Mouse (Mus musculus) effector memory CD4-positive, alpha-beta T cell, adult 7 months (primary cell): ENCODE measurements around the gene Fgf8. TPM values are rescaled to one million over a fixed set of nuclear protein-coding genes. Genes with fewer than 3 reads are reported as not detected.

Source experiments
- polyA plus RNA-seq: library from polyadenylated mRNA; unstranded; fragments of 100-300 nt; shearing (Covaris generic); gene quantifications from one replicate; pipeline ENCODE4 v1.2.1, GENCODE M21; 2017

Fgf8 gene
- not detected for polyA plus RNA-seq

DNA sequence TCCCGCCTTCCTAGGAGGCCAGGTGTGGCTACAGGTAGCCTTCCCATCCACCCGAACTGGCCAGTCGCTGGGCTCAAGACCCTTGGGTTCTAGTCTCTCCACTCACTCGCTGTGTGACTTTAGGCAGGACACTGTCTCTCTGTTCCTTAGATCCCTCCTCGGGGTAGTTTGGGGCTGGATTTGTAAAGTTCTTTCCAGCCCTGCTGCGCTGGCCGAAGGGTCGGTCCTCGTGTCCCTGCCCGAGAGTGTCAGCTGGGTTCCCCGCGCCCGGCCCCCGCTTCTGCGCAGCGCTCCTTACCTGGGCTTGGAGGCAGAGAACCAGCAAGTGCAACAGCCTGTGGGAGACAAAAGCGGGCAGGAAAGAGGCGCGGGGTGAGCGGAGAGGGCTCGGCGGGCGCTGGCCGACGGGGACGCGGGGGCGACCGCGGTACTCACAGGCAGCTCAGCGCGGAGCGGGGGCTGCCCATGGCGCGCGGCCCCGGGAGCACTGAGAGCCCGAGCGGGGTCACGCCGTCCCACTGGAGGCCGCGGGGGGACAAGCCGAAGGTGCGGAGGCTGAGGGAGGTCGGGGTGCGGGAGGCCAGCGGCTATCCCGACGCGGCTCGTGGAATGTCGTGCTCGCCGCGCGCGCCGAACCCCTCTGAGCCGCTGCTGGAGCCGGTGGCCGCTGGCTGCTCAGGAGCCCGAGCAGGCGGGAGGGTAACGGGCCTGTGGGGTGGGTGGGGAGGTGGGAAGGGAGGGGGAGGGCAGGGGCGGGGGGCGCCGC lies at the start of gene Fgf8:
TSS of gene Fgf8 (minus strand) at position 698 of the 766 bp plus-strand sequence.

DNA sequence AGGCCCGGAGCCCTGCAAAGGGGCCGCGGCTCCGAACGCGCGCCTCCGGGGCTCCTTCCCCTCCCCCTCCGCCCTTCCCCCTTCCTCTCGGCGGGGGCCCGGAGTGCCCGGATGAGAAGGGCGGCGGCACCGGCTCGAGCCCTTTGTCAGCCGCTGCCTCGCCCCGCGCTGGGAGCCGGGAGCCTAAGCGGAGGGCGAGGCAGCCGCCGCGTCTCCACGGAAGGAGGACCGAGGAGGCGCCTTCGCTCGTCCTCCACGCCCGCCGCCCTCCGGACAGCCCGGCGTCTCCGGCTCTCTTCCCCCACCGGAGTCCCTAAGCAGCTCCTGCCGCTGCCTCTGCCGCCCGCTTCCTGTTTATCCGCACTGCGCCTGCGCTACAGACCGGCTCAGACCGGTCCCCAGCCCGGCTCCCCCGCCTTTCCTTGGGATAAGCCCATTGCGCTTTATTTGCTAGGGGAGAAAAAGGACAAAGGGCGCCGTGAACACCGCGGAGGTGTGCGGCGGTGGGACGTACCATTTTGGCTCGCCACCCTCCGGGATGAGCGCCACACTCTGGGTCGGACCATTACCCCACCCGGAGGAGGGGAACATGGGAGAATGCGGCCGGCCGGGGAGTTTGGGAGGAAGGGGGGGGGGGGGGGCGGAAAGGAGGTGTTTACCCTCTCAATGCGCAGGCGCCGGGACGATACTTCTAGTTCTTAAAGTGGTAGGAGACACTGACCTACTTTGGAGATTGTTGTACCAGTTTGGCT lies 40.6 kb upstream of the Fgf8 start, which contains the start of gene Mgea5:
TSS of gene Mgea5 (minus strand) at position 657 of the 752 bp plus-strand sequence.

DNA sequence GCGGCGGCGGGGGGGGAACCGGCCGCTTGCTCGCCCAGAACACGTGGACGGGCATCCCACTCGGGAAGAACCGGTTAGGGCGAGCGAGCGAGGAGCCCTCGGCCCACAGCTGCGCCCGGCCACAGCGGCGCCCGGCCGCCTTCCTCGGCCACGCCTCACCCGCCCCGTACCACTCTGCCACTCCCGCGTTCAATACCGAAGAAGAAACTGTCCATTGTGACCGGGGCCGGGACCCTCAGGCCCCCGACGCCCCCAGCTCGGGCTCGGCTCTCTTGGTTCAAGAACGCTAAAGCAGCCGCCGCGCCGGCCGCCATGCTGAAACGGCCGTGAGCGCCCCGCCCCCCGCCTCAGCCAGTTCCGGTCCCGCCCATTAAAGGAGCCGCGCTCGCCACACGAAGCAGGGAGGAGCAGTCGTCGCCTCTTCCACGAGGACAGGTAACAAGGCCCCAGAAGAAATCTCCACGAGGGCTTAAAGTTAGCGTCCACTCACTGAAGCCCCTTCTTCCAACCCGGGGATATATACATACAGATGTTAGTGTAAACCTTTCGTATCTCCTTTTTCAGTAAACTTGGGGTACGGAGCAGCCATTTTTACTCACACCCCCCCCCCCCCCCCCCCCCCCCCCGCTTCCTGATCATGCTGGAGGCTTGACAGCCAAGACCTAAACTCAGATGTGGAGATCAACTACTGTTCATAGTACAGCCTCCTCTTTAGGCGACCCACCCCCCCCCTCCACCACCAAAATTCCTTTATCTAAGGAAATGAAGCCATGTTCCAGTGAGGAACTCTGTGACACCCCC lies 6.7 kb upstream of the Fgf8 start, which contains the start of gene Npm3:
TSS of gene Npm3 (minus strand) at position 349 of the 801 bp plus-strand sequence.

Other genes starting within 250 kb of the Fgf8 start
- 6.0 TPM for gene Poll, start 182.4 kb downstream of the Fgf8 start, polyA plus RNA-seq
- 9.6 TPM for gene Gm17018, start 182.3 kb downstream of the Fgf8 start, polyA plus RNA-seq
- 13.5 TPM for gene Fbxw4, start 82.6 kb downstream of the Fgf8 start, polyA plus RNA-seq
- 21.0 TPM for gene Npm3, start 6.7 kb upstream of the Fgf8 start, polyA plus RNA-seq
- 339 TPM for gene Mgea5, start 40.9 kb upstream of the Fgf8 start, polyA plus RNA-seq
- 5.4 TPM for gene Kcnip2, start 73.1 kb upstream of the Fgf8 start, polyA plus RNA-seq